Mouse (Mus musculus): ENCODE data around the gene Plscr1. TPM values are rescaled to one million over a fixed set of nuclear protein-coding genes. Genes with fewer than 3 reads are reported as not detected.

Plscr1 gene
- 26.0 and 27.6 TPM in 2 replicates for polyA plus RNA-seq (2014; fragmentation: Nextera tagmentation; extraction: Ambion mirVana)

DNA sequence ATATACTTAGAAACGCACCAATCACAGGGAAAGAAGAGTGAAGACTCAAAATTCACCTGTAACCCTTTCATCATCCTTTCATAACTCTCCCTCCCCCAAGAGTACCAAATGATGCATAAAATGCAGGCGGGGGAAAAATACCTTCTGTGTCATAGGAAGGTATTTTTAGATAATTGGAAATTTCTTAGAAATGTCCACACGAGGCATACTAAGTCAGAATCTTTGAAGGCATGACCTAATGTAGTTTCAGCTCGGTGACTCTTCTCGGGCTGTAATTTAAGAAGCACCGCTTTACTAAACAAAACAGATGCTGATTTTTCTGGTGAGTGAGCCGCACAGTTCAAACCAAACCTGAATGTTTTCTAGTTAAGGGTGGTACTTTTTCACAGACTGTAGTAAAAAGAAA is at the start of gene Plscr1:
Gene Plscr1, plus strand, starts transcription at position 304 of the 406 bp plus-strand sequence.
- Histone ChIP-seq H3K4me1 (replicated peaks; ENCODE audit: control insufficient read depth, insufficient read depth, low read length) (no peaks in the 10 kb centered on the region), H3K27me3 (ENCODE audit: control insufficient read depth, insufficient read depth, low read length) (no peaks in the 10 kb centered on the region), H3K4me3 (ENCODE audit: low read depth, low read length) (peak within 1 kb of the TSS; percentile 64), H3K4me2 (replicated peaks; ENCODE audit: low read depth, low read length) (peak within 1 kb of the TSS; percentile 63), H3K9me3 (ENCODE audit: control insufficient read depth, low read length) (no peaks in the 10 kb centered on the region), H3K9ac (ENCODE audit: low read depth, low read length) (peak within 1 kb of the TSS; percentile 80), H3K36me3 (ENCODE audit: control insufficient read depth, insufficient read depth, low read length) (no peaks in the 10 kb centered on the region), H3K27ac (ENCODE audit: low read depth, low read length) (peak within 1 kb of the TSS; percentile 59)
- no peak for DNase-seq (ENCODE audit: low spot score)
- 38% methylated on average over 7 of the region's 7 CpGs for WGBS
- no peak for ATAC-seq (ENCODE audit: low FRiP score)

- no peak overlapping the region for H3K27ac ChIP-seq (ENCODE audit: low read depth, low read length)
- ATAC-seq (ENCODE audit: low FRiP score) = no peak
- H3K27me3 ChIP-seq (ENCODE audit: control insufficient read depth, insufficient read depth, low read length) = no peaks in the 10 kb centered on the region
- WGBS = 66% methylated on average over 2 of the region's 2 CpGs
- H3K9ac ChIP-seq (ENCODE audit: low read depth, low read length) = no peak overlapping the region
- H3K36me3 ChIP-seq (ENCODE audit: control insufficient read depth, insufficient read depth, low read length) = no peaks in the 10 kb centered on the region
- no peak for DNase-seq (ENCODE audit: low spot score)
- no peak overlapping the region for H3K4me2 ChIP-seq (replicated peaks; ENCODE audit: low read depth, low read length)
- no peaks in the 10 kb centered on the region for H3K9me3 ChIP-seq (ENCODE audit: control insufficient read depth, low read length)
- no peak overlapping the region for H3K4me3 ChIP-seq (ENCODE audit: low read depth, low read length)
- no peaks in the 10 kb centered on the region for H3K4me1 ChIP-seq (replicated peaks; ENCODE audit: control insufficient read depth, insufficient read depth, low read length)
These were observed 45.2 kb upstream of the Plscr1 start for GRCm38 (mm10) chr9:92204397-92204796.

DNA sequence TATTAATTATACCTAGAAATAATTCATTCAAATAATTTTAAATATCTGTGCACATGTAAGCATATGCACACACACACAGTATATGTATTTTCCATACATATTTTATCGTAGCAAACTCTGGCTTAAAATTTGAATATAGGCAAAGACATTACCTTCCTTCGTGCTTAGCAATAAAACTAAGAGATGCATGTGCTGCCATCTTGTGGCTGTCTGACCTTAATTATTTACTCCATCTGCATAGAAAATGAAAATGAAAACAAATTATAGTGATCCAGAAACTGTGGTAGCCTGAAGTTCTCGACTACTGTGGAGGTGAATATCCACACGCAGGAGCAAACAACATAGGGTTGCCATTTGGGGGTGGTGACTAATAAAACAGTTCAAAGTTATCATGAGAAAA is 42.2 kb upstream of the Plscr1 start:
- Histone ChIP-seq H3K4me3 (ENCODE audit: low read depth, low read length) (no peak overlapping the region), H3K4me1 (replicated peaks; ENCODE audit: control insufficient read depth, insufficient read depth, low read length) (no peaks in the 10 kb centered on the region), H3K9me3 (ENCODE audit: control insufficient read depth, low read length) (no peaks in the 10 kb centered on the region), H3K9ac (ENCODE audit: low read depth, low read length) (no peak overlapping the region), H3K27me3 (ENCODE audit: control insufficient read depth, insufficient read depth, low read length) (no peaks in the 10 kb centered on the region), H3K36me3 (ENCODE audit: control insufficient read depth, insufficient read depth, low read length) (no peaks in the 10 kb centered on the region), H3K27ac (ENCODE audit: low read depth, low read length) (no peak overlapping the region), H3K4me2 (replicated peaks; ENCODE audit: low read depth, low read length) (no peak overlapping the region)
- 56% methylated on average over 4 of the region's 4 CpGs for WGBS
- DNase-seq (ENCODE audit: low spot score) (peak; percentile 65), ATAC-seq (ENCODE audit: low FRiP score) (peak; percentile 72; the same call in 1 of the 2 replicates)

- H3K4me1 ChIP-seq (replicated peaks; ENCODE audit: control insufficient read depth, insufficient read depth, low read length) = no peaks in the 10 kb centered on the region
- no peak overlapping the region for H3K27ac ChIP-seq (ENCODE audit: low read depth, low read length)
- no peaks in the 10 kb centered on the region for H3K36me3 ChIP-seq (ENCODE audit: control insufficient read depth, insufficient read depth, low read length)
- H3K4me3 ChIP-seq (ENCODE audit: low read depth, low read length) = no peak overlapping the region
- no peak overlapping the region for H3K9ac ChIP-seq (ENCODE audit: low read depth, low read length)
- DNase-seq (ENCODE audit: low spot score) = no peak
- H3K9me3 ChIP-seq (ENCODE audit: control insufficient read depth, low read length) = no peaks in the 10 kb centered on the region
- H3K4me2 ChIP-seq (replicated peaks; ENCODE audit: low read depth, low read length) = no peak overlapping the region
- ATAC-seq (ENCODE audit: low FRiP score) = no peak
- WGBS = 83% methylated on average over 8 of the region's 8 CpGs
- no peaks in the 10 kb centered on the region for H3K27me3 ChIP-seq (ENCODE audit: control insufficient read depth, insufficient read depth, low read length)
These were observed 41.8 kb upstream of the Plscr1 start for GRCm38 (mm10) chr9:92207757-92208156.

GRCm38 (mm10) chr9:92209850-92210249 is 39.7 kb upstream of the Plscr1 start:
- no peak for DNase-seq (ENCODE audit: low spot score)
- WGBS = 71% methylated on average over 3 of the region's 3 CpGs
- H3K4me3 ChIP-seq (ENCODE audit: low read depth, low read length) = no peak overlapping the region
- no peaks in the 10 kb centered on the region for H3K4me1 ChIP-seq (replicated peaks; ENCODE audit: control insufficient read depth, insufficient read depth, low read length)
- no peak overlapping the region for H3K27ac ChIP-seq (ENCODE audit: low read depth, low read length)
- ATAC-seq (ENCODE audit: low FRiP score) = no peak
- no peak overlapping the region for H3K9ac ChIP-seq (ENCODE audit: low read depth, low read length)
- H3K9me3 ChIP-seq (ENCODE audit: control insufficient read depth, low read length) = no peaks in the 10 kb centered on the region
- H3K36me3 ChIP-seq (ENCODE audit: control insufficient read depth, insufficient read depth, low read length) = no peaks in the 10 kb centered on the region
- no peaks in the 10 kb centered on the region for H3K27me3 ChIP-seq (ENCODE audit: control insufficient read depth, insufficient read depth, low read length)
- no peak overlapping the region for H3K4me2 ChIP-seq (replicated peaks; ENCODE audit: low read depth, low read length)

DNA sequence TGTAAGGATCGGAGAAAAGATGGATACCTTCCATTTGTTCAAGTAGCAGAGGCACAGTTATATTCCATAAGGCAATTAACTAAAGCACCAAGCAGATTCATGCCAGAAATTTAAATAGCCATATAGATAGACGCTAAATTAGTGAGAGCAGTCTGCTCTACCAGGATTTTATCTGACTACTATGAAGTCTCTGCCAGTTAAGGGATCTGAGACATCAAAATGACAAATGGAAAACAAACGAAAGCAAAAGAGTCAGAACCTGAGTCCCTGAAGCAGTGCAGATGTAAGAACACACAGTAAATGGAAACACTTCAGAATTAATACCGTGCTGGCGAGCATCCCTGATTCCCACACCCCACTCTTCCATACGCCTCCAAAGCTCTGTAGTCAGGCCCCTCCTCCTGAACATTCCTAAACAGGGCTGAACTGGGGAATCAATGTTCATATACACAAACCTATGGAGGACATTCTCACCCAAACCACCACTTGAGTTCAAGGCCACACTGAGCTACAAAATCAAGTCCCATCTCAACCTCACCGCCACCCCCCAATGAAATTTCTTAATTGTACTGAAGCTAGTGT is 39.1 kb upstream of the Plscr1 start:
- Histone ChIP-seq H3K4me2 (replicated peaks; ENCODE audit: low read depth, low read length) (no peak overlapping the region), H3K9me3 (ENCODE audit: control insufficient read depth, low read length) (no peaks in the 10 kb centered on the region), H3K27ac (ENCODE audit: low read depth, low read length) (no peak overlapping the region), H3K4me1 (replicated peaks; ENCODE audit: control insufficient read depth, insufficient read depth, low read length) (no peaks in the 10 kb centered on the region), H3K9ac (ENCODE audit: low read depth, low read length) (no peak overlapping the region), H3K27me3 (ENCODE audit: control insufficient read depth, insufficient read depth, low read length) (no peaks in the 10 kb centered on the region), H3K4me3 (ENCODE audit: low read depth, low read length) (no peak overlapping the region), H3K36me3 (ENCODE audit: control insufficient read depth, insufficient read depth, low read length) (no peaks in the 10 kb centered on the region)
- DNase-seq (ENCODE audit: low spot score) = no peak
- WGBS = 86% methylated on average over 7 of the region's 7 CpGs
- ATAC-seq (ENCODE audit: low FRiP score) = no peak

GRCm38 (mm10) chr9:92211048-92211447 is 38.5 kb upstream of the Plscr1 start:
- no peak overlapping the region for H3K9ac ChIP-seq (ENCODE audit: low read depth, low read length)
- H3K9me3 ChIP-seq (ENCODE audit: control insufficient read depth, low read length) = no peaks in the 10 kb centered on the region
- H3K4me1 ChIP-seq (replicated peaks; ENCODE audit: control insufficient read depth, insufficient read depth, low read length) = no peaks in the 10 kb centered on the region
- H3K36me3 ChIP-seq (ENCODE audit: control insufficient read depth, insufficient read depth, low read length) = no peaks in the 10 kb centered on the region
- DNase-seq (ENCODE audit: low spot score) (no peak), ATAC-seq (ENCODE audit: low FRiP score) (no peak)
- H3K4me2 ChIP-seq (replicated peaks; ENCODE audit: low read depth, low read length) = no peak overlapping the region
- H3K27me3 ChIP-seq (ENCODE audit: control insufficient read depth, insufficient read depth, low read length) = no peaks in the 10 kb centered on the region
- WGBS = 69% methylated on average over 3 of the region's 3 CpGs
- H3K4me3 ChIP-seq (ENCODE audit: low read depth, low read length) = no peak overlapping the region
- no peak overlapping the region for H3K27ac ChIP-seq (ENCODE audit: low read depth, low read length)

GRCm38 (mm10) chr9:92217484-92217883 is 32.1 kb upstream of the Plscr1 start:
- no peak overlapping the region for H3K27ac ChIP-seq (ENCODE audit: low read depth, low read length)
- H3K9me3 ChIP-seq (ENCODE audit: control insufficient read depth, low read length) = no peaks in the 10 kb centered on the region
- DNase-seq (ENCODE audit: low spot score) (no peak), ATAC-seq (ENCODE audit: low FRiP score) (no peak)
- no peak overlapping the region for H3K4me3 ChIP-seq (ENCODE audit: low read depth, low read length)
- H3K9ac ChIP-seq (ENCODE audit: low read depth, low read length) = no peak overlapping the region
- H3K4me2 ChIP-seq (replicated peaks; ENCODE audit: low read depth, low read length) = no peak overlapping the region
- no peaks in the 10 kb centered on the region for H3K4me1 ChIP-seq (replicated peaks; ENCODE audit: control insufficient read depth, insufficient read depth, low read length)
- whole genome bisulfite sequencing = 86% methylated on average over 4 of the region's 4 CpGs
- H3K27me3 ChIP-seq (ENCODE audit: control insufficient read depth, insufficient read depth, low read length) = no peaks in the 10 kb centered on the region
- H3K36me3 ChIP-seq (ENCODE audit: control insufficient read depth, insufficient read depth, low read length) = no peaks in the 10 kb centered on the region

GRCm38 (mm10) chr9:92217896-92218295 is 31.7 kb upstream of the Plscr1 start:
- H3K27me3 ChIP-seq (ENCODE audit: control insufficient read depth, insufficient read depth, low read length) = no peaks in the 10 kb centered on the region
- no peak overlapping the region for H3K9ac ChIP-seq (ENCODE audit: low read depth, low read length)
- DNase-seq (ENCODE audit: low spot score) (no peak), ATAC-seq (ENCODE audit: low FRiP score) (no peak)
- H3K4me2 ChIP-seq (replicated peaks; ENCODE audit: low read depth, low read length) = no peak overlapping the region
- no peaks in the 10 kb centered on the region for H3K36me3 ChIP-seq (ENCODE audit: control insufficient read depth, insufficient read depth, low read length)
- no peak overlapping the region for H3K27ac ChIP-seq (ENCODE audit: low read depth, low read length)
- no peaks in the 10 kb centered on the region for H3K9me3 ChIP-seq (ENCODE audit: control insufficient read depth, low read length)
- no peaks in the 10 kb centered on the region for H3K4me1 ChIP-seq (replicated peaks; ENCODE audit: control insufficient read depth, insufficient read depth, low read length)
- 92% methylated on average over 2 of the region's 2 CpGs for whole genome bisulfite sequencing
- H3K4me3 ChIP-seq (ENCODE audit: low read depth, low read length) = no peak overlapping the region
